Mouse (Mus musculus): ENCODE data around the gene Slc6a9. TPM values are rescaled to one million over a fixed set of nuclear protein-coding genes. Genes with fewer than 3 reads are reported as not detected.
A peak's percentile ranks its signal among the peaks of the same experiment; 100 is the strongest.

Gene Slc6a9
- 29.1 and 31.1 TPM in 2 replicates for polyA plus RNA-seq (2015; fragmentation: Nextera tagmentation; extraction: Ambion mirVana)

- H3K27ac ChIP-seq (replicated peaks), result peak within 1 kb of the TSS; percentile 88
- ATAC-seq (ENCODE audit: low read depth), result no peak
- H3K36me3 ChIP-seq, result no peaks in the 10 kb centered on the region
- peak within 1 kb of the TSS; percentile 71 for H3K4me2 ChIP-seq
- 25% methylated on average over 3 of the region's 3 CpGs for WGBS
- peak within 1 kb of the TSS; percentile 73 for H3K4me3 ChIP-seq
- H3K27me3 ChIP-seq, result peaks cover 23% of the 10 kb centered on the region
- peaks cover 22% of the 10 kb centered on the region for H3K4me1 ChIP-seq (replicated peaks)
- peak within 1 kb of the TSS; percentile 80 for H3K9ac ChIP-seq
- H3K9me3 ChIP-seq, result no peaks in the 10 kb centered on the region
Observed at GRCm38 (mm10) chr4:117834457-117834844, at the start of gene Slc6a9. Slc6a9 (plus strand) TSS chr4:117834506.

GRCm38 (mm10) chr4:117786963-117787362 is 47.3 kb upstream of the Slc6a9 start:
- no peaks in the 10 kb centered on the region for H3K4me1 ChIP-seq (replicated peaks)
- H3K36me3 ChIP-seq, result no peaks in the 10 kb centered on the region
- 38% methylated on average over 8 of the region's 8 CpGs for WGBS
- no peak overlapping the region for H3K9ac ChIP-seq
- H3K4me2 ChIP-seq, result peak overlapping the region; percentile 33
- peak; percentile 77; the same call in 1 of the 2 replicates for ATAC-seq (ENCODE audit: low read depth)
- no peaks in the 10 kb centered on the region for H3K9me3 ChIP-seq
- H3K4me3 ChIP-seq, result no peak overlapping the region
- H3K27me3 ChIP-seq, result no peaks in the 10 kb centered on the region
- H3K27ac ChIP-seq (replicated peaks), result no peak overlapping the region

GRCm38 (mm10) chr4:117788308-117788707 is 46.0 kb upstream of the Slc6a9 start:
- 78% methylated on average over 10 of the region's 10 CpGs for WGBS

GRCm38 (mm10) chr4:117799904-117800303 is 34.4 kb upstream of the Slc6a9 start:
- ATAC-seq (ENCODE audit: low read depth), result no peak
- H3K27me3 ChIP-seq, result no peaks in the 10 kb centered on the region
- H3K9ac ChIP-seq, result no peak overlapping the region
- WGBS, result 79% methylated on average over 6 of the region's 6 CpGs
- H3K9me3 ChIP-seq, result no peaks in the 10 kb centered on the region
- H3K4me1 ChIP-seq (replicated peaks), result no peaks in the 10 kb centered on the region
- no peak overlapping the region for H3K4me2 ChIP-seq
- no peak overlapping the region for H3K4me3 ChIP-seq
- H3K36me3 ChIP-seq, result no peaks in the 10 kb centered on the region
- no peak overlapping the region for H3K27ac ChIP-seq (replicated peaks)

More at GRCm38 (mm10) chr4:117788308-117788707, 46.0 kb upstream of the Slc6a9 start:
- no peak overlapping the region for H3K27ac ChIP-seq (replicated peaks)
- no peaks in the 10 kb centered on the region for H3K4me1 ChIP-seq (replicated peaks)
- ATAC-seq (ENCODE audit: low read depth), result no peak
- H3K9ac ChIP-seq, result no peak overlapping the region
- H3K9me3 ChIP-seq, result no peaks in the 10 kb centered on the region
- H3K36me3 ChIP-seq, result no peaks in the 10 kb centered on the region
- H3K27me3 ChIP-seq, result no peaks in the 10 kb centered on the region
- no peak overlapping the region for H3K4me3 ChIP-seq
- no peak overlapping the region for H3K4me2 ChIP-seq

GRCm38 (mm10) chr4:117806992-117807391 is 27.3 kb upstream of the Slc6a9 start:
- WGBS, result 86% methylated on average over 5 of the region's 5 CpGs
- no peaks in the 10 kb centered on the region for H3K27me3 ChIP-seq

GRCm38 (mm10) chr4:117810933-117811332 is 23.4 kb upstream of the Slc6a9 start:
- Histone ChIP-seq H3K36me3 (no peaks in the 10 kb centered on the region), H3K4me1 (replicated peaks) (no peaks in the 10 kb centered on the region), H3K4me3 (no peak overlapping the region), H3K27ac (replicated peaks) (no peak overlapping the region), H3K27me3 (no peaks in the 10 kb centered on the region), H3K9ac (no peak overlapping the region), H3K9me3 (no peaks in the 10 kb centered on the region), H3K4me2 (no peak overlapping the region)
- 75% methylated on average over 2 of the region's 2 CpGs for WGBS
- no peak for ATAC-seq (ENCODE audit: low read depth)

More at GRCm38 (mm10) chr4:117806992-117807391, 27.3 kb upstream of the Slc6a9 start:
- H3K4me2 ChIP-seq, result no peak overlapping the region
- H3K9me3 ChIP-seq, result no peaks in the 10 kb centered on the region
- ATAC-seq (ENCODE audit: low read depth), result no peak
- no peaks in the 10 kb centered on the region for H3K4me1 ChIP-seq (replicated peaks)
- H3K27ac ChIP-seq (replicated peaks), result no peak overlapping the region
- H3K9ac ChIP-seq, result no peak overlapping the region
- H3K36me3 ChIP-seq, result no peaks in the 10 kb centered on the region
- no peak overlapping the region for H3K4me3 ChIP-seq

GRCm38 (mm10) chr4:117813591-117814192 is 20.6 kb upstream of the Slc6a9 start:
- H3K27me3 ChIP-seq, result no peaks in the 10 kb centered on the region
- no peak for ATAC-seq (ENCODE audit: low read depth)
- H3K9me3 ChIP-seq, result 0 out of 2 replicates have a peak, but pooled peaks cover 6% of the 10 kb centered on the region
- no peak overlapping the region for H3K9ac ChIP-seq
- no peak overlapping the region for H3K4me2 ChIP-seq
- H3K27ac ChIP-seq (replicated peaks), result no peak overlapping the region
- H3K36me3 ChIP-seq, result no peaks in the 10 kb centered on the region
- no peak overlapping the region for H3K4me3 ChIP-seq
- no peaks in the 10 kb centered on the region for H3K4me1 ChIP-seq (replicated peaks)
- WGBS, result 73% methylated on average over 9 of the region's 9 CpGs

- Histone ChIP-seq H3K36me3 (no peaks in the 10 kb centered on the region), H3K4me3 (no peak overlapping the region), H3K9ac (no peak overlapping the region), H3K4me1 (replicated peaks) (no peaks in the 10 kb centered on the region), H3K27me3 (no peaks in the 10 kb centered on the region), H3K4me2 (no peak overlapping the region), H3K27ac (replicated peaks) (no peak overlapping the region), H3K9me3 (0 out of 2 replicates have a peak, but pooled peaks cover 6% of the 10 kb centered on the region)
- 22% methylated on average over 4 of the region's 4 CpGs for WGBS
- no peak for ATAC-seq (ENCODE audit: low read depth)
Observed at GRCm38 (mm10) chr4:117814333-117814732, 20.0 kb upstream of the Slc6a9 start.

GRCm38 (mm10) chr4:117816776-117817175 is 17.5 kb upstream of the Slc6a9 start:
- no peak for ATAC-seq (ENCODE audit: low read depth)
- H3K27me3 ChIP-seq, result no peaks in the 10 kb centered on the region
- H3K4me3 ChIP-seq, result no peak overlapping the region
- H3K4me2 ChIP-seq, result no peak overlapping the region
- H3K9ac ChIP-seq, result no peak overlapping the region
- H3K27ac ChIP-seq (replicated peaks), result no peak overlapping the region
- 79% methylated on average over 5 of the region's 5 CpGs for WGBS
- H3K4me1 ChIP-seq (replicated peaks), result no peaks in the 10 kb centered on the region
- peaks cover 6% of the 10 kb centered on the region; the same call in 1 of the 2 replicates for H3K9me3 ChIP-seq
- H3K36me3 ChIP-seq, result no peaks in the 10 kb centered on the region

GRCm38 (mm10) chr4:117818032-117818431 is 16.3 kb upstream of the Slc6a9 start:
- no peaks in the 10 kb centered on the region for H3K27me3 ChIP-seq
- ATAC-seq (ENCODE audit: low read depth), result no peak
- no peak overlapping the region for H3K4me2 ChIP-seq
- WGBS, result 93% methylated on average over 10 of the region's 10 CpGs
- no peaks in the 10 kb centered on the region for H3K4me1 ChIP-seq (replicated peaks)
- peaks cover 6% of the 10 kb centered on the region; the same call in 1 of the 2 replicates for H3K9me3 ChIP-seq
- H3K27ac ChIP-seq (replicated peaks), result no peak overlapping the region
- H3K4me3 ChIP-seq, result no peak overlapping the region
- H3K36me3 ChIP-seq, result no peaks in the 10 kb centered on the region
- no peak overlapping the region for H3K9ac ChIP-seq

- Histone ChIP-seq H3K27me3 (peaks cover 16% of the 10 kb centered on the region), H3K27ac (replicated peaks) (no peak overlapping the region), H3K4me2 (no peak overlapping the region), H3K4me3 (no peak overlapping the region), H3K9ac (0 out of 2 replicates have a peak overlapping the region, but pooled peaks have one; percentile 8), H3K36me3 (no peaks in the 10 kb centered on the region), H3K9me3 (no peaks in the 10 kb centered on the region), H3K4me1 (replicated peaks) (peaks cover 11% of the 10 kb centered on the region)
- 77% methylated on average over 8 of the region's 8 CpGs for WGBS
- no peak for ATAC-seq (ENCODE audit: low read depth)
Observed at GRCm38 (mm10) chr4:117828572-117829145, 5.6 kb upstream of the Slc6a9 start.

GRCm38 (mm10) chr4:117829260-117830123 is 4.8 kb upstream of the Slc6a9 start:
- Histone ChIP-seq H3K4me2 (peak overlapping the region; percentile 21), H3K4me3 (no peak overlapping the region), H3K4me1 (replicated peaks) (peaks cover 17% of the 10 kb centered on the region), H3K27ac (replicated peaks) (no peak overlapping the region), H3K9me3 (no peaks in the 10 kb centered on the region), H3K9ac (no peak overlapping the region), H3K27me3 (peaks cover 23% of the 10 kb centered on the region), H3K36me3 (no peaks in the 10 kb centered on the region)
- WGBS, result 9% methylated on average over 12 of the region's 12 CpGs
- ATAC-seq (ENCODE audit: low read depth), result peak; percentile 64; the same call in 1 of the 2 replicates
